Mouse (Mus musculus): ENCODE measurements around the gene Ccdc141. TPM values are rescaled to one million over a fixed set of nuclear protein-coding genes. Genes with fewer than 3 reads are reported as not detected.

Gene Ccdc141
- polyA plus RNA-seq, 1 experiment, result 3.8 TPM

DNA sequence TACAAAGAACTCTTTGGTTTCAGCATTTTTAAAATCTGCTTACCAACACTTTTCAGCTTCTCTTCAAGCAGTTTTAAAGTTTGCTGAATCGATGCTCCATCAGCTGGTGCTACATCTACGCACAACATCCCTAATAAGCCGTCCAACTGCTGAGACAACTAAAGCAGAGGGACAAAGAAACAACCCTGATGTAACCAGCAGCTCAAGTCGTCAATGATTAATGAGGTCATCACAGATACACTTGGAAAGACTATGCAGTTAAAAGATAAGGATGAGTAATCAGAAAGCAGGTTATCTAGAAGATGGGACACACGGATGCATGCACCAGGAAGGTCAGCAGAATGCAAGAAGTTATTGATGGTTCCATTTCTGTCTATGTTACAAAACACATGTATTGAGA is 27.8 kb upstream of the Ccdc141 start:
- no peaks in the 10 kb centered on the region for H3K4me1 ChIP-seq (replicated peaks; ENCODE audit: control insufficient read depth, insufficient read depth, low read length)
- no peak overlapping the region for H3K4me3 ChIP-seq (ENCODE audit: control insufficient read depth, insufficient read depth, low read length)
- no peak for TF ChIP-seq CTCF (IDR thresholded peaks at IDR 0.05; ENCODE audit: borderline replicate concordance, control insufficient read depth, extremely low read depth, insufficient read depth, low read length, poor library complexity)
- TF ChIP-seq POLR2A (IDR thresholded peaks at IDR 0.05; ENCODE audit: control insufficient read depth, extremely low read depth, insufficient read depth, low read length, poor library complexity), result no peak
- 97% methylated on average over 5 of the region's 5 CpGs for WGBS
- DNase-seq, result no peak
- no peak overlapping the region for H3K27ac ChIP-seq (ENCODE audit: control insufficient read depth, insufficient read depth, low read length)
- no peaks in the 10 kb centered on the region for H3K36me3 ChIP-seq (ENCODE audit: control insufficient read depth, insufficient read depth, low read length)
- no peaks in the 10 kb centered on the region for H3K27me3 ChIP-seq (ENCODE audit: control insufficient read depth, insufficient read depth, low read length)

- H3K4me3 ChIP-seq (ENCODE audit: control insufficient read depth, insufficient read depth, low read length), result no peak overlapping the region
- WGBS, result 91% methylated on average over 4 of the region's 4 CpGs
- H3K27me3 ChIP-seq (ENCODE audit: control insufficient read depth, insufficient read depth, low read length), result no peaks in the 10 kb centered on the region
- H3K36me3 ChIP-seq (ENCODE audit: control insufficient read depth, insufficient read depth, low read length), result no peaks in the 10 kb centered on the region
- no peak for DNase-seq
- no peak for TF ChIP-seq CTCF (IDR thresholded peaks at IDR 0.05; ENCODE audit: borderline replicate concordance, control insufficient read depth, extremely low read depth, insufficient read depth, low read length, poor library complexity)
- no peak for TF ChIP-seq POLR2A (IDR thresholded peaks at IDR 0.05; ENCODE audit: control insufficient read depth, extremely low read depth, insufficient read depth, low read length, poor library complexity)
- no peak overlapping the region for H3K27ac ChIP-seq (ENCODE audit: control insufficient read depth, insufficient read depth, low read length)
- no peaks in the 10 kb centered on the region for H3K4me1 ChIP-seq (replicated peaks; ENCODE audit: control insufficient read depth, insufficient read depth, low read length)
Observed at GRCm38 (mm10) chr2:77196819-77197218, 26.4 kb upstream of the Ccdc141 start.

DNA sequence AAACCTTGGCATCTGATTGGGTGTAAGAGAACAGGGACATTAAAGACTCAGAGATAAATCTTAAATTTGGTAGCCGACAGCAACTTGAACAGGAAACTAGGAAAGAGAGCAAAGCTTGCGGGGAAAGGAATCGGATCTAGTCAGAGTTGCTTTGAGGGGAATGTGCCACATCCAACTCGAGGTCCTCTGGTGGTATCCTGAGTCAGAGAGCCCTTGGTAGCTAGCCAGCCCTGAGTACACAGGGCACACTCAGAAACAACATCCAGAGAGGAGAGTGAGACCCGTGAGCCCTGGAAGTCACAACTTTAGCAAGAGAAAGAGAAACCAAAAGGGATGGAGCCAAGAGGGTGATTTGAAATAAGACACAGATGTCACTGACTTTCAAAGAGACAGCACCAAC is 24.6 kb upstream of the Ccdc141 start:
- no peak for TF ChIP-seq CTCF (IDR thresholded peaks at IDR 0.05; ENCODE audit: borderline replicate concordance, control insufficient read depth, extremely low read depth, insufficient read depth, low read length, poor library complexity)
- Histone ChIP-seq H3K27me3 (ENCODE audit: control insufficient read depth, insufficient read depth, low read length) (no peaks in the 10 kb centered on the region), H3K4me1 (replicated peaks; ENCODE audit: control insufficient read depth, insufficient read depth, low read length) (no peaks in the 10 kb centered on the region), H3K4me3 (ENCODE audit: control insufficient read depth, insufficient read depth, low read length) (no peak overlapping the region), H3K27ac (ENCODE audit: control insufficient read depth, insufficient read depth, low read length) (no peak overlapping the region), H3K36me3 (ENCODE audit: control insufficient read depth, insufficient read depth, low read length) (no peaks in the 10 kb centered on the region)
- 90% methylated on average over 5 of the region's 5 CpGs for WGBS
- no peak for DNase-seq

- Histone ChIP-seq H3K4me1 (replicated peaks; ENCODE audit: control insufficient read depth, insufficient read depth, low read length) (peaks cover 10% of the 10 kb centered on the region), H3K27me3 (ENCODE audit: control insufficient read depth, insufficient read depth, low read length) (no peaks in the 10 kb centered on the region), H3K27ac (ENCODE audit: control insufficient read depth, insufficient read depth, low read length) (no peak overlapping the region), H3K4me3 (ENCODE audit: control insufficient read depth, insufficient read depth, low read length) (no peak overlapping the region), H3K36me3 (ENCODE audit: control insufficient read depth, insufficient read depth, low read length) (no peaks in the 10 kb centered on the region)
- 96% methylated on average over 3 of the region's 3 CpGs for WGBS
- DNase-seq, result no peak
- TF ChIP-seq CTCF (IDR thresholded peaks at IDR 0.05; ENCODE audit: borderline replicate concordance, control insufficient read depth, extremely low read depth, insufficient read depth, low read length, poor library complexity), result no peak
- TF ChIP-seq POLR2A (IDR thresholded peaks at IDR 0.05; ENCODE audit: control insufficient read depth, extremely low read depth, insufficient read depth, low read length, poor library complexity), result no peak
Observed at GRCm38 (mm10) chr2:77191811-77192210, 21.4 kb upstream of the Ccdc141 start.

DNA sequence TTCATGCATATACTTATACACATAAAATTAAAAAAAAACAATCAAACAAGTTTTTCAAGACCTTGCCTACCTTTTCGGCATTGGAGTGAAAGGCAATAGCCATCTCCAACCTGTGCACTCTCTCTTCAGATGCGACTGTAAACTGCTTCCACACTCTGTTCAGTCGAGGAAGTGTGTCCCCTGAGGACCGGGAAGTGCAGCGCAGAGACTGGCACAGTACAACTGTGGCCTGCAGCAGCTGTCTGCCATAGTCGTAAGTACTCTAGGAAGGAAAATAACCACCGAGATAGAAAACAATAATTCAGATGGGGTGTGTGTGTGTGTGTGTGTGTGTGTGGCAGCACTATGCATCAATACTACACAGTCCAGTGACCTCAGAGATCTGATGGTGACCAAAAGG is 20.5 kb upstream of the Ccdc141 start:
- DNase-seq, result no peak
- 97% methylated on average over 7 of the region's 7 CpGs for WGBS
- Histone ChIP-seq H3K4me3 (ENCODE audit: control insufficient read depth, insufficient read depth, low read length) (no peak overlapping the region), H3K27me3 (ENCODE audit: control insufficient read depth, insufficient read depth, low read length) (no peaks in the 10 kb centered on the region), H3K4me1 (replicated peaks; ENCODE audit: control insufficient read depth, insufficient read depth, low read length) (peaks cover 12% of the 10 kb centered on the region), H3K27ac (ENCODE audit: control insufficient read depth, insufficient read depth, low read length) (no peak overlapping the region), H3K36me3 (ENCODE audit: control insufficient read depth, insufficient read depth, low read length) (no peaks in the 10 kb centered on the region)
- TF ChIP-seq POLR2A (IDR thresholded peaks at IDR 0.05; ENCODE audit: control insufficient read depth, extremely low read depth, insufficient read depth, low read length, poor library complexity) (no peak), CTCF (IDR thresholded peaks at IDR 0.05; ENCODE audit: borderline replicate concordance, control insufficient read depth, extremely low read depth, insufficient read depth, low read length, poor library complexity) (no peak)

DNA sequence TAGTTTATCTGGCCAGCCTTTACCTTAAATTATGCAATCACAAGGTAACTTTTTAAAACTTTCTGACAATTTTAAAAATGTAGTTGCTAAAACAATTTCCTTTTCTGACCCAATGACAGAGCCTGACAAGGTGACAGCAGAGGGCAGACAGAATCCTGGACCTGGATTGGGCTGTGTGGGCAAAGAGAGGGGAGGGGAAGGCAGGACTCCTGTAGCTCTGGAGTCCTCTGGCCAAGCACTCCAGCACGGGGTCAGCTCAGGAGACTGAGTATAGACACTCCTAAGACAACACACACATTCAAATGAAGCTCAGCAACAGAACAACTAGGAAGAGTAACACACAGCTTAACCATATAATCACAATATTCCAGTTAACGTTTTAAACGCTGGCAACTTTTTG is 19.9 kb upstream of the Ccdc141 start:
- TF ChIP-seq CTCF (IDR thresholded peaks at IDR 0.05; ENCODE audit: borderline replicate concordance, control insufficient read depth, extremely low read depth, insufficient read depth, low read length, poor library complexity), result no peak
- no peak for TF ChIP-seq POLR2A (IDR thresholded peaks at IDR 0.05; ENCODE audit: control insufficient read depth, extremely low read depth, insufficient read depth, low read length, poor library complexity)
- no peaks in the 10 kb centered on the region for H3K27me3 ChIP-seq (ENCODE audit: control insufficient read depth, insufficient read depth, low read length)
- DNase-seq, result no peak
- H3K4me1 ChIP-seq (replicated peaks; ENCODE audit: control insufficient read depth, insufficient read depth, low read length), result peaks cover 16% of the 10 kb centered on the region
- H3K36me3 ChIP-seq (ENCODE audit: control insufficient read depth, insufficient read depth, low read length), result no peaks in the 10 kb centered on the region
- H3K27ac ChIP-seq (ENCODE audit: control insufficient read depth, insufficient read depth, low read length), result no peak overlapping the region
- H3K4me3 ChIP-seq (ENCODE audit: control insufficient read depth, insufficient read depth, low read length), result no peak overlapping the region
- WGBS, result 96% methylated on average over 3 of the region's 3 CpGs

- H3K27ac ChIP-seq (ENCODE audit: control insufficient read depth, insufficient read depth, low read length), result no peak overlapping the region
- TF ChIP-seq CTCF (IDR thresholded peaks at IDR 0.05; ENCODE audit: borderline replicate concordance, control insufficient read depth, extremely low read depth, insufficient read depth, low read length, poor library complexity), result no peak
- no peak for TF ChIP-seq POLR2A (IDR thresholded peaks at IDR 0.05; ENCODE audit: control insufficient read depth, extremely low read depth, insufficient read depth, low read length, poor library complexity)
- H3K27me3 ChIP-seq (ENCODE audit: control insufficient read depth, insufficient read depth, low read length), result no peaks in the 10 kb centered on the region
- WGBS, result 96% methylated on average over 7 of the region's 7 CpGs
- H3K36me3 ChIP-seq (ENCODE audit: control insufficient read depth, insufficient read depth, low read length), result no peaks in the 10 kb centered on the region
- peaks cover 16% of the 10 kb centered on the region for H3K4me1 ChIP-seq (replicated peaks; ENCODE audit: control insufficient read depth, insufficient read depth, low read length)
- DNase-seq, result no peak
- H3K4me3 ChIP-seq (ENCODE audit: control insufficient read depth, insufficient read depth, low read length), result no peak overlapping the region
Observed at GRCm38 (mm10) chr2:77189671-77190070, 19.2 kb upstream of the Ccdc141 start.
